Comparison of ENCODE assay signal across 23 mouse cellular contexts in genomic region chr6:6387571-6387970, GRCm38 (mm10).
"Had no signal": no experiment of that assay in that cellular context is flagged by ENCODE, and none has a peak within 500 bp of the region (broad histone marks: within the 10 kb centered on the region; RNA-seq: fewer than 3 reads in every experiment).

No protein-coding gene starts in this region.

- H3K4me2 ChIP-seq: heart, embryonic 12.5 days; hindbrain, embryonic 13.5 days; hindbrain, embryonic 15.5 days; kidney, embryonic 15.5 days; limb, embryonic 13.5 days; limb, embryonic 15.5 days; liver, embryonic 12.5 days had no signal

- H3K27me3 ChIP-seq: hindbrain, embryonic 13.5 days; hindbrain, embryonic 15.5 days; kidney, embryonic 15.5 days; limb, embryonic 13.5 days; limb, embryonic 15.5 days; liver, embryonic 12.5 days had no signal

- H3K4me3 ChIP-seq: heart, embryonic 10.5 days; heart, embryonic 12.5 days; hindbrain, embryonic 13.5 days; hindbrain, embryonic 15.5 days; kidney, embryonic 15.5 days; limb, embryonic 13.5 days; limb, embryonic 15.5 days; liver, embryonic 12.5 days had no signal

- H3K36me3 ChIP-seq: heart, embryonic 10.5 days; heart, embryonic 12.5 days; hindbrain, embryonic 13.5 days; hindbrain, embryonic 15.5 days; kidney, embryonic 15.5 days; limb, embryonic 13.5 days; limb, embryonic 15.5 days; liver, embryonic 12.5 days had no signal

- H3K9me3 ChIP-seq: heart, embryonic 10.5 days; heart, embryonic 12.5 days; hindbrain, embryonic 13.5 days; hindbrain, embryonic 15.5 days; kidney, embryonic 15.5 days; limb, embryonic 13.5 days; limb, embryonic 15.5 days; liver, embryonic 12.5 days had no signal

- H3K4me1 ChIP-seq: heart, embryonic 12.5 days; kidney, embryonic 15.5 days; limb, embryonic 15.5 days; liver, embryonic 12.5 days had no signal

- H3K27ac ChIP-seq: heart, embryonic 10.5 days; hindbrain, embryonic 13.5 days; hindbrain, embryonic 15.5 days; hindbrain, postnatal 0 days; kidney, embryonic 15.5 days; kidney, postnatal 0 days; limb, embryonic 13.5 days; limb, embryonic 15.5 days; liver, embryonic 12.5 days had no signal

- H3K9ac ChIP-seq: heart, embryonic 12.5 days; hindbrain, embryonic 13.5 days; hindbrain, embryonic 15.5 days; kidney, embryonic 15.5 days; limb, embryonic 13.5 days; limb, embryonic 15.5 days; liver, embryonic 12.5 days had no signal

- DNase-seq: gastrocnemius, postnatal 14 days; gastrocnemius, postnatal 36 days; heart, adult 18-20 months; heart, postnatal 10 days; kidney, adult 11 months; kidney, adult 2 months; kidney, adult 9 months; kidney, postnatal 14 days; kidney, postnatal 36 days; layer of hippocampus, adult 9-11 months; layer of hippocampus, postnatal 36 days; left cerebral cortex, postnatal 4 days had no signal

- ATAC-seq: hindbrain, postnatal 0 days; intestine, embryonic 16.5 days; liver, embryonic 12.5 days had no signal
